Mouse (Mus musculus) cerebellum, postnatal 4 days (tissue): ENCODE data around the gene Psg19.
"Not testable (repeated sequence)": the region's sequence is repeated elsewhere in the genome, so short reads cannot be mapped to it uniquely, and the experiment has no call there.

Experiments used
- DNase-seq, 2 experiments: peaks; one replicate each; pipeline ENCODE4 v3.0.0; 2022; ENCODE audit warnings: low spot score in 2 of 2, mixed read lengths in 1 of 2

Gene Psg19

GRCm38 (mm10) chr7:18798420-18798819, at the start of gene Psg19:
TSS of gene Psg19 (minus strand) at chr7:18798520.
- DNase-seq = no peak

GRCm38 (mm10) chr7:18844811-18845210, 46.5 kb upstream of the Psg19 start:
- no peak for DNase-seq

GRCm38 (mm10) chr7:18841174-18841567, 42.9 kb upstream of the Psg19 start:
- DNase-seq = no peak

GRCm38 (mm10) chr7:18840386-18841173, 42.3 kb upstream of the Psg19 start:
- peak in 1 of 2 experiments; percentile 11 for DNase-seq

- DNase-seq = no peak
These were observed 41.5 kb upstream of the Psg19 start, which contains the start of gene Mill2 for GRCm38 (mm10) chr7:18839865-18840264. TSS of gene Mill2 (plus strand) at chr7:18839966.

GRCm38 (mm10) chr7:18832298-18832697, 34.0 kb upstream of the Psg19 start:
- DNase-seq = no peak

GRCm38 (mm10) chr7:18829545-18829944, 31.2 kb upstream of the Psg19 start:
- DNase-seq = no peak

- no peak for DNase-seq
These were observed 30.3 kb upstream of the Psg19 start for GRCm38 (mm10) chr7:18828592-18828991.

- no peak for DNase-seq
These were observed 29.6 kb upstream of the Psg19 start for GRCm38 (mm10) chr7:18827792-18828546.

- no peak for DNase-seq
These were observed 23.2 kb upstream of the Psg19 start, which contains the start of gene Psg17 for GRCm38 (mm10) chr7:18821507-18821906. TSS of gene Psg17 (minus strand) at chr7:18821607.

GRCm38 (mm10) chr7:18818301-18818700, 20.0 kb upstream of the Psg19 start:
- DNase-seq = no peak

GRCm38 (mm10) chr7:18803526-18803925, 5.2 kb upstream of the Psg19 start:
- DNase-seq = no peak

- no peak for DNase-seq
These were observed 809 bp upstream of the Psg19 start for GRCm38 (mm10) chr7:18799129-18799528.

GRCm38 (mm10) chr7:18790671-18791070, 7.6 kb downstream of the Psg19 start:
- not testable (repeated sequence) for DNase-seq

- not testable (repeated sequence) for DNase-seq
These were observed 17.0 kb downstream of the Psg19 start for GRCm38 (mm10) chr7:18781301-18781700.

- no peak for DNase-seq
These were observed 19.0 kb downstream of the Psg19 start for GRCm38 (mm10) chr7:18779337-18779781.

GRCm38 (mm10) chr7:18762885-18763284, 35.4 kb downstream of the Psg19 start:
- not testable (repeated sequence) for DNase-seq

GRCm38 (mm10) chr7:18760152-18760551, 38.2 kb downstream of the Psg19 start:
- not testable (repeated sequence) for DNase-seq

- DNase-seq = peak; percentile 25 to 64
These were observed 48.3 kb downstream of the Psg19 start for GRCm38 (mm10) chr7:18749896-18750477.

- no peak for DNase-seq
These were observed 49.1 kb downstream of the Psg19 start for GRCm38 (mm10) chr7:18748994-18749895.

GRCm38 (mm10) chr7:18747420-18747819, 50.9 kb downstream of the Psg19 start:
- DNase-seq = not testable (repeated sequence)
